Mouse (Mus musculus) spleen, adult 2 months (tissue): ENCODE data around the gene Hpgd.

ENCODE experiments used
- CTCF ChIP-seq: fragments of 200-500 bp; IDR thresholded peaks from 2 replicates; pipeline ENCODE4 v1.5.1; 2011; ENCODE audit warnings: mild to moderate bottlenecking, inconsistent platforms; ENCODE audit not compliant: insufficient read depth, insufficient read length, insufficient replicate concordance; ENCODE audit errors: extremely low read depth
- POLR2A ChIP-seq: fragments of 200-500 bp; IDR thresholded peaks from 2 replicates; pipeline ENCODE4 v1.6.1; 2011; ENCODE audit warnings: low read depth, low read length, inconsistent platforms

DNA sequence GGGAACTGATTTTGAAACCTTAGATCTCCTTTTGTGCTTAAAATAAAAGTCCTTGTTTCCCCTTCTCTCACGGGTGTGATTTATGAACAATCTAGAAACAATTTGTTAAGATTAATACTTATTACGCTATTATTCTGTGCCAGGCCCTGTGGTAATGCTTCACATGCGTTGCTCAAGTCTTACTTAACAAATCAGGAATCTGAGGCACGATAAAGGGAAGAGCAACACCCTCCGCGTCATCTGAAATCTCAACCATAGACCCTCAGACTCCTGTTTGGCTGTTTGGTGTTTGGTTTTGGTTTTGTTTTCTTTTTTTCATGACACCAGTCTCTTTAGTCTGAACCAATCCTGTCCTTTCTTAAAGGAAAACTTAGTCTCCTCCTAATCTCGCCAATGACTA lies 2.1 kb upstream of the Hpgd start:
- TF ChIP-seq POLR2A (no peak), CTCF (no peak)
